Mouse (Mus musculus) adrenal gland, adult 8-10 months (tissue): ENCODE measurements around the gene Ankrd9. TPM values are rescaled to one million over a fixed set of nuclear protein-coding genes. Genes with fewer than 3 reads are reported as not detected.

Experiments
- DNase-seq: peaks from one replicate; pipeline ENCODE4 v3.0.0; 2022
- total RNA-seq, 4 experiments: library from RNA; stranded (reverse); gene quantifications; 2 replicates each; pipeline ENCODE4 v1.2.4; 2022

The Ankrd9 gene
- total RNA-seq, 4 experiments from 2014 or later = 11.1 to 46.5 (median 17.7) TPM

GRCm38 (mm10) chr12:110954351-110954991 lies 24.4 kb downstream of the Ankrd9 start:
- peak; percentile 39 for DNase-seq

GRCm38 (mm10) chr12:110953900-110954299 lies 24.9 kb downstream of the Ankrd9 start:
- DNase-seq = no peak

- peak; percentile 79 for DNase-seq
Measured at GRCm38 (mm10) chr12:110953443-110953842, 25.4 kb downstream of the Ankrd9 start.

- peak; percentile 18 for DNase-seq
Measured at GRCm38 (mm10) chr12:110952628-110953385, 26.0 kb downstream of the Ankrd9 start.

- no peak for DNase-seq
Measured at GRCm38 (mm10) chr12:110951236-110951635, 27.6 kb downstream of the Ankrd9 start.

GRCm38 (mm10) chr12:110950151-110950550 lies 28.7 kb downstream of the Ankrd9 start:
- DNase-seq = no peak

GRCm38 (mm10) chr12:110949410-110949809 lies 29.4 kb downstream of the Ankrd9 start:
- no peak for DNase-seq

- DNase-seq = no peak
Measured at GRCm38 (mm10) chr12:110948910-110949201, 30.0 kb downstream of the Ankrd9 start.

- no peak for DNase-seq
Measured at GRCm38 (mm10) chr12:110948082-110948909, 30.5 kb downstream of the Ankrd9 start.

GRCm38 (mm10) chr12:110946216-110946615 lies 32.6 kb downstream of the Ankrd9 start:
- no peak for DNase-seq

- no peak for DNase-seq
Measured at GRCm38 (mm10) chr12:110940869-110941268, 38.0 kb downstream of the Ankrd9 start.

- DNase-seq = no peak
Measured at GRCm38 (mm10) chr12:110939385-110939784, 39.5 kb downstream of the Ankrd9 start.

GRCm38 (mm10) chr12:110937496-110937895 lies 41.3 kb downstream of the Ankrd9 start:
- peak; percentile 40 for DNase-seq

- peak; percentile 82 for DNase-seq
Measured at GRCm38 (mm10) chr12:110935983-110936620, 42.7 kb downstream of the Ankrd9 start.

- no peak for DNase-seq
Measured at GRCm38 (mm10) chr12:110932820-110933219, 46.0 kb downstream of the Ankrd9 start.

Other genes starting within 250 kb of the Ankrd9 start
- gene Wdr20, start 241.1 kb downstream of the Ankrd9 start, total RNA-seq = 10 to 100 TPM; 50.6 to 70.4 (median 56.8) TPM
- 1 to 10 TPM; 1.4 to 3.7 (median 2.5) TPM for gene Mok, start 138.1 kb downstream of the Ankrd9 start, total RNA-seq
- gene Zfp839, start 128.8 kb downstream of the Ankrd9 start, total RNA-seq = 10 to 100 TPM; 15.5 to 22.4 (median 18.4) TPM
- gene Cinp, start 89.9 kb downstream of the Ankrd9 start, total RNA-seq = 10 to 100 TPM; 37.4 to 39.6 (median 38.6) TPM
- gene Tecpr2, start 89.8 kb downstream of the Ankrd9 start, total RNA-seq = 10 to 100 TPM; 10.1 to 16.4 (median 12.9) TPM
- gene Rcor1, start 60.3 kb upstream of the Ankrd9 start, total RNA-seq = 10 to 100 TPM; 46.1 to 60.4 (median 50.8) TPM
- gene Traf3, start 187.3 kb upstream of the Ankrd9 start, total RNA-seq = 10 to 100 TPM; 29.8 to 36.7 (median 34.2) TPM
- not detected for gene 4930595D18Rik, start 205.5 kb upstream of the Ankrd9 start, total RNA-seq